Mouse (Mus musculus): ENCODE measurements around the gene Tigd3. TPM values are rescaled to one million over a fixed set of nuclear protein-coding genes. Genes with fewer than 3 reads are reported as not detected.

The Tigd3 gene
- polyA plus RNA-seq, 1 experiment from 2014 or later, result 12.9 TPM

DNA sequence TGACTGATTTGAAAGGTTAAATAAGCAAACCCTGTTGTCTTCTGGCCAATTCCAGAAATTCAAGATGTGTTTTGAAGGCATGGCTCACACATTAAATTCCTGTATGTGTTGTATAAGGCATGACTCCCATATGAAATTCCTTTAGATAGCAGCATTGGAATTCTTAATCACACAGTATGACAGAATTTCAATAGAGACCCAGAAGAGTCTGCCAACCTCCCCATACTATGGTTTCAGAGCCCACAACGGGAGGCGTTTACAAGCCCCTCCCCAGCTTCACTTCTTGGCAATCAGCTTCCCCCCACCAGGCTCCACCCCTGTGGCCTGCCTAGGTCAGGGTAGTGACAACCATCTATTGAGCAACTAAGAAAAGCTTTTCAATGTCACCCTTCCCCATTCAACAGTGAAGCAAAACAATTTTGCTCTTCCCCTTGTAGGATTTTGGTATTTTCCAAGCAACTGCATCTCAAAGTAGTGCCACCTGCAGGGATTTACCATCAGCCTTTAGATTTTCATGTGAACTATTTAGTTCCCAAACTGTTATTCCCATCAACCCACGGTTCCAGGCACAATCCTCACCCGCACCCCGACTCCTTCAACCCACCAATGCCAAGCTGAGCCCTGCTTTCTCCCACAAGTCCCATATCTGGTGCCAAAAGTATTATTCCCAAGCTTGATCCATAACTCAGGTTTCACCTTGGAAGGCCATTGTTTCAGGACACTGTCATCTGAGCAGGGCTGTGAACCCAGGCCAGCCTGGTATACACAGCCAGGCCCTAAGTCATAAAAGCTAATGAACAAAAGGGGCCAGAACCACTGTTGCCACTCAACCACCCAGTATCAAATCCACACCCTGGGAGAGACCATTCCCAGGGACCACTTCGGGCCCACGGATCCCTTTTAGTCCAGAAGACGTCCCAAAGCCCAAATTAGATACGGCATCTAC, 50.9 kb downstream of the Tigd3 start:
- Histone ChIP-seq H3K9me3 (no peaks in the 10 kb centered on the region), H3K4me1 (peaks cover 56% of the 10 kb centered on the region), H3K4me3 (no peak overlapping the region), H3K9ac (replicated peaks) (no peak overlapping the region), H3K4me2 (replicated peaks) (no peak overlapping the region), H3K27ac (replicated peaks) (peak overlapping the region; percentile 39), H3K27me3 (no peaks in the 10 kb centered on the region), H3K36me3 (no peaks in the 10 kb centered on the region)
- WGBS, result 61% methylated on average over 9 of the region's 9 CpGs
- ATAC-seq (replicated peaks), result no peak

DNA sequence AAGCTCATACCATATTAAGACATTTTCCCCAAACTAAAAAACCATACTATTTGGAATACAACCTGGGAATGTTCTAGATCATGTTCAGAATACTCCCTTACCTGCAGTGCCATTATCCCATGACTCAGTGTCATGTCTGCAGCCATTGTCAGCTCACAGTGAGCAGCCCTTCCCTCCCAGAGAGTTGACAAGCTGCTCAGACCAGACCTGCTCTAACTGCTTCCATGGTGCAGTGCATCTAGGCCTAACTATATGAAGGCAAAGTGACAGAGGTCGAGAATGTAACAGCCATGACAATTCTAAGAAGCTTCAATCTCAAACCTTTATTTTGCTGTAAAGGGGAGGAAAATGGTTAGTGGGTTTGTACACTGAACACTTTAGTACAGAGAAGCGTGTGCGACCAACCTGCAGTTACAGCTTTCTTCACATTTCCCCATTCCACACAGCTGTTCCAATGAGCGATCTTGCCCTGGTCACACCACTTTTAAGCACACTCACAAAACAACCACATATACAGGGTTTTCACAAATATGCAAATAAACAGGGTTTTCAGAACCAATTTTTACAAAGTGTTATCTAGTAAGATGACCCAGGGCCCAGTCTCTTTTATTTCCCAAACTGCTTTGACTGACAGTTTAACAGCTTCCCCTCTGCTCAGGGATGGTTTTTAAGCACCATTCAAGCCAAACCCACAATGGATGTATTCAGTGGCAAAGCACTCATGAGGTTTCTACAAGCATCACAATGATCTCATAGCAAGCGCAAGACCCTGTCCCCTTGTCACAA, 51.8 kb downstream of the Tigd3 start:
- no peak overlapping the region for H3K4me3 ChIP-seq
- no peaks in the 10 kb centered on the region for H3K27me3 ChIP-seq
- no peak for ATAC-seq (replicated peaks)
- 51% methylated on average over 5 of the region's 5 CpGs for WGBS
- no peaks in the 10 kb centered on the region for H3K9me3 ChIP-seq
- peaks cover 47% of the 10 kb centered on the region for H3K4me1 ChIP-seq
- peak overlapping the region; percentile 39; the same call in 1 of the 2 replicates for H3K27ac ChIP-seq (replicated peaks)
- no peaks in the 10 kb centered on the region for H3K36me3 ChIP-seq
- no peak overlapping the region for H3K9ac ChIP-seq (replicated peaks)
- no peak overlapping the region for H3K4me2 ChIP-seq (replicated peaks)

DNA sequence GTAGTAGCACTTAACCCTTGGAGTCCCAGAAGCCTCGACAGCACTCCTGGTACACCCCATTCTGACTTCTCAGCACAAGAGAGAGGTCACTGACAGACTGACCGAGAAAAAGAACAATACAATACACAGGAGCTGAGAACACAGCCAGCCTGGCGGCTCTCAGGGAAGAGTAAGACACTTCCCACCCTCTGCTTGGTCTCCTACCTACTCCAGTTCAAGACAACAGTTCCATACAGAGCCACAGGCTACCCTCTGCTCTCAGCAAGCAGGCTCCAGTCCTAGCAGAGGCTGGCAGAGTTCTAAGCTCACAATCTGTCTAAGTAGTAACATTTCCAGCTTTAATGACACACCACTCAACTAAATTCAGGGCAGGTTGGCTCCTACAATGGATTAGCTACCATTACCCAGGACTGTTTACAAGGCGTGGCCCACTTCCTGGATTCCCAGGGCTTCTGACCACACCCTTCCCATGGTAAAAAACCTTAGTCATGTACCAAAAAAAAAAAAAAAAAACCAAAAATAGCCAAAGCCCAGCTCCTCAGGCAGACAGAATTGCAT, 52.5 kb downstream of the Tigd3 start:
- H3K4me1 ChIP-seq, result peaks cover 40% of the 10 kb centered on the region
- H3K27ac ChIP-seq (replicated peaks), result no peak overlapping the region
- H3K9me3 ChIP-seq, result no peaks in the 10 kb centered on the region
- no peaks in the 10 kb centered on the region for H3K36me3 ChIP-seq
- H3K27me3 ChIP-seq, result no peaks in the 10 kb centered on the region
- WGBS, result 61% methylated on average over 4 of the region's 4 CpGs
- ATAC-seq (replicated peaks), result no peak
- peak overlapping the region; percentile 10; the same call in 1 of the 2 replicates for H3K9ac ChIP-seq (replicated peaks)
- H3K4me2 ChIP-seq (replicated peaks), result no peak overlapping the region
- no peak overlapping the region for H3K4me3 ChIP-seq

Other genes starting within 250 kb of the Tigd3 start
- 14.1 and 15.5 TPM in 2 replicates for gene Sipa1, start 230.4 kb downstream of the Tigd3 start, polyA plus RNA-seq (2015; fragmentation: Nextera tagmentation; extraction: Ambion mirVana)
- gene Map3k11, start 205.4 kb downstream of the Tigd3 start, polyA plus RNA-seq (2015; fragmentation: Nextera tagmentation; extraction: Ambion mirVana), result 12.2 and 13.0 TPM in 2 replicates
- gene Pcnx3, start 205.2 kb downstream of the Tigd3 start, polyA plus RNA-seq (2015; fragmentation: Nextera tagmentation; extraction: Ambion mirVana), result 27.6 and 29.1 TPM in 2 replicates
- 0.33 TPM in 1 of 2 replicates, not detected in the other for gene Kcnk7, start 189.8 kb downstream of the Tigd3 start, polyA plus RNA-seq (2015; fragmentation: Nextera tagmentation; extraction: Ambion mirVana)
- 11.1 and 13.3 TPM in 2 replicates for gene Ehbp1l1, start 167.8 kb downstream of the Tigd3 start, polyA plus RNA-seq (2015; fragmentation: Nextera tagmentation; extraction: Ambion mirVana)
- 190 and 200 TPM in 2 replicates for gene Fam89b, start 164.5 kb downstream of the Tigd3 start, polyA plus RNA-seq (2015; fragmentation: Nextera tagmentation; extraction: Ambion mirVana)
- 10.6 and 14.3 TPM in 2 replicates for gene Ltbp3, start 153.2 kb downstream of the Tigd3 start, polyA plus RNA-seq (2015; fragmentation: Nextera tagmentation; extraction: Ambion mirVana)
- gene Scyl1, start 122.7 kb downstream of the Tigd3 start, polyA plus RNA-seq (2015; fragmentation: Nextera tagmentation; extraction: Ambion mirVana), result 66.9 and 67.9 TPM in 2 replicates
- 19.5 and 23.3 TPM in 2 replicates for gene Frmd8, start 18.9 kb downstream of the Tigd3 start, polyA plus RNA-seq (2015; fragmentation: Nextera tagmentation; extraction: Ambion mirVana)
- gene Slc25a45, start 16.3 kb downstream of the Tigd3 start, polyA plus RNA-seq (2015; fragmentation: Nextera tagmentation; extraction: Ambion mirVana), result 1.2 and 1.7 TPM in 2 replicates
- 120 and 137 TPM in 2 replicates for gene Dpf2, start 18.9 kb upstream of the Tigd3 start, polyA plus RNA-seq (2015; fragmentation: Nextera tagmentation; extraction: Ambion mirVana)
- gene Cdc42ep2, start 30.7 kb upstream of the Tigd3 start, polyA plus RNA-seq (2015; fragmentation: Nextera tagmentation; extraction: Ambion mirVana), result 9.1 and 10.1 TPM in 2 replicates
- 35.5 and 36.2 TPM in 2 replicates for gene Pola2, start 70.1 kb upstream of the Tigd3 start, polyA plus RNA-seq (2015; fragmentation: Nextera tagmentation; extraction: Ambion mirVana)
- gene Slc22a20, start 92.0 kb upstream of the Tigd3 start, polyA plus RNA-seq (2015; fragmentation: Nextera tagmentation; extraction: Ambion mirVana), result not detected in 2 replicates
- gene Capn1, start 121.7 kb upstream of the Tigd3 start, polyA plus RNA-seq (2015; fragmentation: Nextera tagmentation; extraction: Ambion mirVana), result 1.6 and 1.8 TPM in 2 replicates
- 25.7 and 26.5 TPM in 2 replicates for gene Syvn1, start 152.4 kb upstream of the Tigd3 start, polyA plus RNA-seq (2015; fragmentation: Nextera tagmentation; extraction: Ambion mirVana)
- gene Mrpl49, start 163.6 kb upstream of the Tigd3 start, polyA plus RNA-seq (2015; fragmentation: Nextera tagmentation; extraction: Ambion mirVana), result 71.5 and 72.4 TPM in 2 replicates
- 582 and 618 TPM in 2 replicates for gene Fau, start 163.7 kb upstream of the Tigd3 start, polyA plus RNA-seq (2015; fragmentation: Nextera tagmentation; extraction: Ambion mirVana)
- 33.0 and 35.9 TPM in 2 replicates for gene Znhit2, start 167.0 kb upstream of the Tigd3 start, polyA plus RNA-seq (2015; fragmentation: Nextera tagmentation; extraction: Ambion mirVana)
- gene Tm7sf2, start 174.2 kb upstream of the Tigd3 start, polyA plus RNA-seq (2015; fragmentation: Nextera tagmentation; extraction: Ambion mirVana), result 34.9 and 36.3 TPM in 2 replicates
- gene Vps51, start 183.1 kb upstream of the Tigd3 start, polyA plus RNA-seq (2015; fragmentation: Nextera tagmentation; extraction: Ambion mirVana), result 76.3 and 89.3 TPM in 2 replicates
- not detected in 2 replicates for gene Tmem262, start 185.9 kb upstream of the Tigd3 start, polyA plus RNA-seq (2015; fragmentation: Nextera tagmentation; extraction: Ambion mirVana)
- 2.1 and 2.6 TPM in 2 replicates for gene Gm28374, start 188.1 kb upstream of the Tigd3 start, polyA plus RNA-seq (2015; fragmentation: Nextera tagmentation; extraction: Ambion mirVana)
- 80.8 and 83.5 TPM in 2 replicates for gene Zfpl1, start 190.8 kb upstream of the Tigd3 start, polyA plus RNA-seq (2015; fragmentation: Nextera tagmentation; extraction: Ambion mirVana)
- gene Cdca5, start 190.8 kb upstream of the Tigd3 start, polyA plus RNA-seq (2015; fragmentation: Nextera tagmentation; extraction: Ambion mirVana), result 19.3 and 22.3 TPM in 2 replicates
- 0.31 and 0.37 TPM in 2 replicates for gene AC131692.1, start 200.3 kb upstream of the Tigd3 start, polyA plus RNA-seq (2015; fragmentation: Nextera tagmentation; extraction: Ambion mirVana)
- 0.33 and 0.53 TPM in 2 replicates for gene Naaladl1, start 211.6 kb upstream of the Tigd3 start, polyA plus RNA-seq (2015; fragmentation: Nextera tagmentation; extraction: Ambion mirVana)
- gene Sac3d1, start 224.5 kb upstream of the Tigd3 start, polyA plus RNA-seq (2015; fragmentation: Nextera tagmentation; extraction: Ambion mirVana), result 53.5 and 56.5 TPM in 2 replicates
- 43.1 and 45.6 TPM in 2 replicates for gene Snx15, start 234.2 kb upstream of the Tigd3 start, polyA plus RNA-seq (2015; fragmentation: Nextera tagmentation; extraction: Ambion mirVana)
- 0.13 TPM in 1 of 2 replicates, not detected in the other for gene Batf2, start 246.8 kb upstream of the Tigd3 start, polyA plus RNA-seq (2015; fragmentation: Nextera tagmentation; extraction: Ambion mirVana)
- 84.4 and 90.1 TPM in 2 replicates for gene Arl2, start 247.4 kb upstream of the Tigd3 start, polyA plus RNA-seq (2015; fragmentation: Nextera tagmentation; extraction: Ambion mirVana)